Mouse (Mus musculus) brain, embryonic 18.5 days (tissue): ENCODE data around the gene Neurod6.
"Not testable (repeated sequence)": the region's sequence is repeated elsewhere in the genome, so short reads cannot be mapped to it uniquely, and the experiment has no call there.

ENCODE experiments used
- DNase-seq: peaks from one replicate; pipeline ENCODE4 v3.0.0-alpha.2; 2012; ENCODE audit warnings: low read depth, low spot score

Neurod6 gene

DNA sequence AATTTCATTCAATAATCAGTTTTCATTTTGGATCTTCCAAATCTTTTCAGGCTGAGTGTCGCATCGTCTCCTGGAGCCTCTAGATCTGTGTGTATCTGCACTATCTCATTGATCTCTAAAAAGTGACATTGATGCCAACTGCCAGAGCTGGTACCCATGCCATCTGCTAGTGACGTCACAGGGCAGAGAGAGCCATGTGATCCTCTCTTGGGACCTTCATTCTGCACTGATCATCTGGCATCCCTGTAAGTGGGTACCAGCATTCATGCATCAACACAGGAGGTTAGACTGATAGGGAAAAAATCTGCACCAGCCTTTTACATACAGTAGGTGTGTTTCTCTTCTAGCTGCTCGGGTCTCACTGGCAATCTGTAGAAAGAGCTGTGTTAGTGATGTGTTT is at the start of gene Neurod6:
Neurod6 (minus strand) TSS at position 290 of the 400 bp plus-strand sequence.
- peak; percentile 80 for DNase-seq

DNA sequence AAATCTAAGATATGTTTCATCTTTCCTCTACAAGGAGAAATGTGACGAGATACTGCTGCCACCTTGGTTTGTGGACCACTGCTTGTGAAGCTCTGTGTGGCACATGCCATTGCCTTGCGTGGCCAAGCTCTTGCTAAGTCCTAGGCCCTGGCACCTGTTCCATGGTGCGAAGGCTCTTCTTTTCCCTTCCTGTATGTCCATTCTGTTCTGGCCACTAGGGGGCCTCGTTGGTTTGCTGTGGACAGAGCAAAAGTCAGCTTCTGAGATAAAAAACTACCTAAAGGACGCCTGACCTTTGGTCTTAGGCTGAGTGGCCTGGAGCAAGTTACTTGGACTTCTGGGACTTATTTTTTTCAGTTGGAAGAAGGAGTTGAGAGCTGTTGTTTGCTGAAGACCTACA is 36.1 kb upstream of the Neurod6 start:
- DNase-seq = no peak

DNA sequence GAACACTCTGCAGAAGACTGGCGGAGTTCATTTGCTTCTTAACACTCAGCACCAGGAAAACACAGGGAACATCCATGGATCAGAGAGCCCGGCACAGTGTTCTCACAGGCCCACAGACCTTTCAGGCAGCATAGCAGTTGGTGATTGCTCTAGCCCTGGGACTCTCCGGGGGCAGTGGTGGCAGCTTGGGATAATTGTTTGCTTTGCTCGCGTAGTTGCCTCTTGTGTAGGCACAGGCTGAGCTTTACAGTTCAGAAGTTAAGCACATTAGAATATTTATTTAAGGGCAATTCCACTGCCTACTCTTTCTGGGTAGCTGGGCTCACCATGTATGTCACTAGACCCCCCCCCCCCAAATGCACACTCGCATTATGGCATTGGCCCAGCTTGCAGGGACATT is 34.4 kb upstream of the Neurod6 start:
- DNase-seq = no peak

DNA sequence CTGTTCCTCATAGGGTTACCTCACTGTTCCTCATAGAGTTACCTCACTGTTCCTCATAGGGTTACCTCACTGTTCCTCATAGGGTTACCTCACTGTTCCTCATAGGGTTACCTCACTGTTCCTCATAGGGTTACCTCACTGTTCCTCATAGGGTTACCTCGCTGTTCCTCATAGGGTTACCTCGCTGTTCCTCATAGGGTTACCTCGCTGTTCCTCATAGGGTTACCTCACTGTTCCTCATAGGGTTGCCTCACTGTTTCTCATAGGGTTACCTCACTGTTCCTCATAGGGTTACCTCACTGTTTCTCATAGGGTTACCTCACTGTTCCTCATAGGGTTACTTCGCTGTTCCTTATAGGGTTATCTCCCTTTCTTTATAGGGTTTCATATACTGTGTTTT is 29.9 kb upstream of the Neurod6 start:
- not testable (repeated sequence) for DNase-seq

DNA sequence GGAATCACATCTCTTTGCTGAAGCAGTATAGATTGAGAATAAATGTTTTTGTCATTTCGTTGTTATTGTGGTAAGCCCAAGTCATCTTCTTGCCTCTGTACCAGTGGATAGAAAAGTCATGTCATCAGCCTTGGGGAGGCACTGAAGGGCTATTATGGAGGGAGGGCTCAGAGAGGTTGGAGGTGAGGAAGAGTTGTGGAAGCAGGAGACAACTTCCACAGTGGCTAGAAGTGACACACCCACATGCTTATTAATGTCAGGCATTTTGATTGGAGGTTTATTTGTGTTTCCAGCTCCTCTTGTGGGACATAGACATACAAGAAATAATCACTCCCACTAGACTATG is 23.7 kb upstream of the Neurod6 start:
- no peak for DNase-seq

DNA sequence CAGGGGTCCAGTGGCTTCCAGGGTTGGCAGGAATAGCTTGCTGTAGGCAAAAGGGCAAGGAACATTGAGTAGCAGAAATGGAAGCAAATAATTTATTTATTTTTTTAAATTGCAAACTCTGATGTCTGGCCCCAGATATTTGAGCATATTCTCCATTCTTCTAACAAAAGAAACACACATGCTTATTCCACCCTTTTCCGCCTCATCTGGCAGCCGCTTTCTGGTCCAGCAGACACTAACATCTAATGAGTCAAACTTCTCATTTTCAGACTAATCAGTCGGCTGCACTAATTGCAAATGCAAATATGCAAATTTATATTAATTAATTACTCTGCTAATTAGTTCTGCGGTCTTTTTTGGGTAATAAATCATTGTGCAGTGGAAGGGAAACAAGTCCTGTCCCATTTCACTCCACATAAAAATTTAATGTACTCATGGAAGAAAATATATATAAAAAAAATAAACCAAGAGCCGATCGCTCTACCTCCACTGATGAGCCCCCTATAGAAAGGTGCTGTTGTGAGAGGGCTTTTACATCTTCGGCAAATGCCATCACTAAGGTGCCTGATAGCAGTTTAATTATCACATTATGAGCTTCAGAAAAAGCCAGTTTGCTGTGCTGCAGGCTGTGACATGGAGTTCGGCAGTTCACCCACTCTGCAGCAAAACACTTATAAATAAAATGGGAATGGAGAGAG is 23.1 kb upstream of the Neurod6 start:
- no peak for DNase-seq

DNA sequence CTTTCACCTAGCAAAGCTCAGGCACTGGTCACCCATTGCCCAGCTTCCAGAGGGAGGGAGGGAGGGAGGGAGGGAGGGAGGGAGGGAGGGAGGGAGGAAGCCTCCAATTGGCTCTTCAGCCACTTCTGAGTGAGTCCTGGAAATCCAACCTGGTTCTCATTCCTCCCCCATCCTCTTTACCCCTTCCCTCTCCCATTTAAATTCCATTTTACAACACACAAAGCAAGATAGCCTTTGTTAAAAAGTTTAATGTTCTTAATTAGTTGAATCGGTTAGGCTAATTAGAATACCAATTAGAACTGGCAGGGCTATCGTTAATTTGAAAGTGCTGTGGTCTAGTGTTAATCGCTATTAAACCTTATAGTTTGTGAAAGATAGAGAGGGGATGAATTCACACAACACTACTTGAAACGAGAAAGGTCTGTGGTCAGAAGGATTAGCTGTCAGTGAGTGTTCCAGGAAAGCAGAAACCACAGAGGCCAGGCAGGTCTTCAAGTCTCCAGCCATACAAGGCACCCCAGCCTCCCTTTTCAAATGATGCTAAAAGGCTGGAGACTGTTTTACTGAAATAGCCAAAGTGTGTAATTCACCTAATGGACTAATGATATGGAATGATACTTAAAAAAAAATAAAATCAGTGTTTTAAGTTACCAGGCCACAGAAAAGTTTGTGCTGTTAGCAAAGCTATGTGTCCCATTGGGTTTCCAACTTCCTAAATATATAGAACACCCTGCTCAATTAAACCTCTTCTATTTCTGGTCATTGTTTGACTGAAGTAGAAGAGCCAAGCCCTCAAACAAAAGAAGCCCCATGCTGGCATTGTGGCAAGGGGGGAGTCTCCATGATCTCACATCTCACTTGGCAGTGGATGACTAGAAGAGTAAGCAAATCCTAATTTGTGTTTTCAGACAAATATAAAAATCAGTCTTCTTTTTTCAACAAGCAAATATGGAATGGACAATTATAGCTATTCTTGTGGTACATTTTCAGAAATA is 19.6 kb upstream of the Neurod6 start:
- DNase-seq = no peak

DNA sequence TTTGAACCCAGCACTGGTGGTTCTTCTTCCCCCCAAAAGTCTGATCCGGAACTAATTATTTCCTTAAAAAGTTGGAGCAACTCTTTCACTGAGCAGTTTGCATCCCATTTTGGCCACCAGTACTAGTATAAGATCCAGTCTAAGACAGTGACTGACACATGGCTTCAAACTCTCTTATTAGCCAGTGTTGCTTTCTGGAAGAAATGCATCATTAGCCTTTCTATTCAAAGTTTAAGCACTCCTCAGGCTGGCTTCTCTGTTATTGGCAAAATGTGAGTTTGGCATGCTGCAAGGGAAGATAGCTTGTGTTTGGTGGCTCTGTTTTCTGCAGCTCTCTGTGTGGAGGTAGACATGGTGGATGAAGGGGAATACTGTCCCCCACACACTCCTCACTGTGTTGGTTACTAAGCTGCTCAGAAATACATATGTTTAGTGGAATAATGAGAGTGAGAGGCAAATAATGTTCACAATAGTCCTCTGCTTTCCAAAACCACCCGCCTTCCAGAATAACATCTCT is 9.0 kb upstream of the Neurod6 start:
- DNase-seq = no peak

DNA sequence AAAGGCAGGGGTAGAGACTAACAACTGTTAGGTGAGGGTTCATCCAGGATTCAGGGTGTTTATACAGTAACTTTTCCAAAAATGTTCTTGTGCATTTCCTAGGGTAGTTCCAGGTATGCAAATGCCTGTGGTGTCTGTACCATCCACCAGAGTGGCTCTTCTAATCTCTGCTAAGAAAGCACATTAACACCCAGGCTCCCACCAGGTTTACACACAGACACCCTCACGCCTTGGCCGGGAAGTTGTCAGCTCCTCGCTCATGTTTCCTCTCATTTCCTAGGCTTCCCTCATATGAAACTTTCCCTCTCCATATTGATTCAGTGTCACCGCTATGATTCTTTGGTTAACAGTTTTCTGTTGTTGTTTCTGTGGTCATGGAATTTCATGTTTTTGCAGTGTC is 2.4 kb upstream of the Neurod6 start:
- no peak for DNase-seq

DNA sequence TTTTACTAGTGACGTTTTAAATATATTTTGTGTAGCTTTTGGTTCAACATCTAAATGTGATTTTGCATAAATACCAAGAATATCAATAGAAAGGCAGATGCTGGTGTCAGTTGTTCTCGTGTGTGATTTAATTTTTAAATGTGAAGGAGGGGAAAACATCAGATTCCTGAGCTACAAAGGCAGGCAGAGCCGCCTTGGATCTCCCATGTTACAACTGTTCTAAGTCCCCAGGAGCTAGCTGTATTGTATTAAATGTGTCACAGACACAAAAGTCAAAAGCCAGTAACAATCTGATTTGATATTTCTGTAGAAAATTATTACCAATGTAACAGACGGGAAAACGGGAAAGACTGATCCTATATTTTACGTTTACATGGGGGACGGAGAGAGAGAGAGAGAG is 1.8 kb upstream of the Neurod6 start:
- no peak for DNase-seq

DNA sequence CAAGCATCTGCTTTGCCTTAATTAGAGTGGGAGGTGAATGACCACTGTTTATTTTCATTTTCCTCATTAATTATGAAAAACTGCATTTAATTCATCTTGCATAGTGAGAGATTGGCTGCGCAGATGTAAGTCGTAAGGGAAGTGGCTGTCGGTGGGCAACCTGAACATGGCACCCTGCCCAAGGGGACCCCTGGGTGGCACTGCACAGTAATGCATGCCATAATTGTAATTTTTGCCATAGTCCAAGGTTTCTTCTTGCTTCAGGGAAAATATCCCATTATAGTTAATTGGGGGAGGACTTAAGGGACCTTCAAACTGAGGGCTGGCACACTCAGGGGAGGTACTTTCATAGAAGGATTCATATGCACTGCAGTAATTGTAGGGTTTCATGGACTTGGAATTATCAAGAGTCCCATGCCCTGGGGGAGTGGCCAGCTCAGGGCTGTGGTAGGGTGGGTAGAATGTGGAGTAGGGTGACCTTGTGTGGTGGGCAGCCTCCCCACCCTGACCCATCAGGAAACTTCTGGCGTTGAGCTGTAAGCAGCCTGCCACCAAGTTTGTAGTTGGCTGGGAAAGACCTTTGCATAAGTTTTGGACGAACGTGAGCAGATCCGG is 2.4 kb downstream of the Neurod6 start:
- DNase-seq = no peak

DNA sequence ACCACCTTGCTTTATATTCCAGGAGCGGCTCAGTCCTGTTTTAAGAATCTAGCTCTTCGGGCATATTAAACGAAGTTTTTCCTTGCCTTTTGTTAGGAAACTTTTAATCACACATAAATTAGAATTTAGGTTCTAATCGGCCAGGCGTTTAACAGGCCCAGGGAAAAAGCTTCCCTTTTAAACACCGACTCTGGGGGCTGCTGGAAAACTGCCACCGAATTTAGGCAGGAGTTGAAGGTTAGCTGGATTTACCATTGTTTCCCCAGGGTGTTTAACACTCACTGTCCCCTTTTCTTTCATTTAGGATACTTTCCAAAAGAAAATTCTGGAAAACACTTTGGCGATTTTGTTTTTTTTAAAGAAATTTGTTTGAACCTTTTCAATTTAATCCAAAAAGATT is 3.7 kb downstream of the Neurod6 start:
- no peak for DNase-seq

DNA sequence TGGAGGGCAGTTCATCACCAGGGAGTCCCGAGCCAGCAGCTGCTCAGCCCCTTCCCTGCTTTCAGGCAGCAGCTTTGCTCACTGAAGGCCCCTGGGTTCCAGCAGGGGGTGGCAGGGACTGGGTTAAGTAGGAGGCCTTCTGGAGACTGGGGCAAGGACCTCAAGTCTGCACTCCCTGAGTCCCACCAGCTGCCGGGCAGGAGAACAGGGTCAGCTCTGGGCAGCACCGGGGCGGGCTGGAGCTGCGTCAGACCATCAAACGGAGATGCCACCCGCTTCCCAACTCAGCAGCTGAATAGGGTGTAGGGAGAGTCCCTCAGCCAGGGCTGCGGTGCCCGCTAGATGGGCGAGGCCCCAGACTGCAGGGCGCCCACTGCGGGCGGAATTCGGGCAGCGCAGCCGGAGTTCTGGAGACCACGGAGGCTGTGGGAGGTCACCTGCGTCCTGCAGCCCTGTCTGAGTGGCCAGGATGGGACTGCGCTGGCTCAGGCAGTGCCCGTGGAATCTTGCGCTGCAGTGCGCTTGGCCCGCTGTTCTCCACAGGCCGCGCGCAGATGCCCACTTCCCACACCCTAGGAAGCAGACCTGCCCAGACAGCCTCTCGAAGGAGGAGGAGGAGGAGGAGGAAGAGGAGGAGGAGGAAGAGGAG is 4.3 kb downstream of the Neurod6 start:
- DNase-seq = no peak

DNA sequence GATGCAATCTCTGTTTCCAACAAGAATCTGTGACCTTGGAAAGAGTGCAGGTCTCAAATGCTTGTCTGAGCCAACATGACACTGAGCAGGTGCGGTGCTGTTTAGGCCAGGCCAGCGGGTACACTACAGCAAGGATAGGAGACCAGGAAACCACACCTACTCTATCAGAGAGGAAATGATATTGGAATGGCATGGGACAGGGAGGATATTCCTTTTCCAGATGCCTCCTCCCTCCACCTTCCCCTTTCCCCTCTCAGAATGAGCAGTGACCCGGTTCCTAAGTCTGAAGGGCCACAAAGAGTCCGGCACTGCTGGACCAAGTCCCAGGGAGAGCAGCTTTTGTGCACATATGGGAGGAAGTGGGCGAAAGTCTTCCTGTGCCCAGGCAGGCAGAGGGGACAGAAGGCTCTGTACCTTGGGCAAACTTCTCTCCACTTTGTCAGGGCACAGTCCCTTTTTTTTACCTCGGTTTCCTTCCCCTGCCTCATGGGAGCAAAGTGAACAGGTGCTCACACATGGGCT is 4.9 kb downstream of the Neurod6 start:
- DNase-seq = no peak

DNA sequence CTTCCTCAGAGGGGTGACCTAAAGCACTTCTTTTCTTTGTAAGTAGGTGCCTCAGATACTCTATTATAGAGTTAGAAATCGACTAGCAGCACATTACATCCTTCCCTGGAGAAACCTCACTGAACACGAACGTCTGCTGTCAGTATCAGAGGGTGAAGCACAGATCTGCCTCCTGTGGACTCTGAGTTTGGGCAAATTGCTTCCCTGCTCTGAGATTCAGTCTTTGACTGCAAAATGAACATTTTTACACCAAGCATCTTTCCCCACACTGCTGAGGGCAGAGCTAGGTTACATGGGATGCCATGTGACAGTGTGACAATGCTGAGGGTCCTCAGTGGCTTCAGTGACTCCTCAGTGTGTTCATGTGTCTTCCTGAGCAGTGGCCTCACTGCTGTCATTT is 13.3 kb downstream of the Neurod6 start:
- no peak for DNase-seq

DNA sequence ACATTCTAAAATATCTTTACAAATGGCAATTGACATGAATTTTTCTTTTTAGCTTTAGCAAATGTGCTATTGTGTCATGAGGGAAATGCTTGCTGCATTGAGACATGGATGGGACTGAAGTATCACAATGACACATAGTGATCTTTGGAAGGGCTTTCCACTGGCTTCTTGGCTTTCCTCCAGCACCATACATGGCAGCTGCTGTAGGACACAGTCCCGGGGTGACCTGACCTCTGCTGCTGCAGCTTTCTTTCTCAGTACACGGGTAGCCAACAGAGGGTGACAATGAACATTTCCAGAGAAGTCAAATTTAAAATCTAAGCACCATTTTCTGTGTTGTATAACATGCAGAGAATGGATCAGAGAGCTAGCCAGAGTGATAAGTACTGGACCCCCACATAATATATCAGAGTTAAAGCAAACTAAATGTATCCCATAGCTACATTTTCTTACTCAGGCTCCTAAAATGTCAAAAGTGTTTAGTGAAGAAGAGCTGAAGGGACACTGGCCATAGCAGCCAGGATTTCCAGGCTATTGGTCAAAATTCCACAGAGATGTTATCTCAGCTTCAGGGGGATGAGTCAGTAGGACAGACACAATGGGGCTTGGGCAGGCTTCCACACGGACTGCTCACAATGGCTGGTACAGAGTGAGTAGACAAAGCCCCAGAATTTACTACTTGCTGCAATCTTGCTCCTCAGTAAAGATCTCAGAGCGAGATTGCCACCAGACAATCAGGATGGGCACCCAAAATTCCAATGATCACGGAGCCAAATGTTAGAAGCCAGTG is 19.7 kb downstream of the Neurod6 start:
- no peak for DNase-seq

DNA sequence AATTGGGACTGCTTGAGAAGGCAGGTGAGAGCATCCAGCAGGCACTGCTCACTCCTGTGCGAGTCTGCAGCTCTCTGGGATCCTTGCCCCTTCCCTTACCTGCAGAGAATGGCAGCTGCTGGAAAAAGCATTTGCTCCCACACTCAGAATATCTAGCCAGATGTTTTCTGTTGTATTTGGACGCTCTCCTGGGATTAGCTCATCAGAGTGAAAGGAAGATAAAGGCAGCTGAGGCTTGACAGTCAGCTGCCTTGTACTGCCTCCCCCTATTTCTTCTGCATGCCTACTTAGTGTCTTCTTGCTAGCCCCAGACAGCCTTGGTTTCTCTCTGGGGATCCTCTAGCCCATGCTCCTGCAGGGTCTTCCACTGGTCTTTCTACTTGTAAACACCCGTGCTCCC is 31.1 kb downstream of the Neurod6 start:
- no peak for DNase-seq

DNA sequence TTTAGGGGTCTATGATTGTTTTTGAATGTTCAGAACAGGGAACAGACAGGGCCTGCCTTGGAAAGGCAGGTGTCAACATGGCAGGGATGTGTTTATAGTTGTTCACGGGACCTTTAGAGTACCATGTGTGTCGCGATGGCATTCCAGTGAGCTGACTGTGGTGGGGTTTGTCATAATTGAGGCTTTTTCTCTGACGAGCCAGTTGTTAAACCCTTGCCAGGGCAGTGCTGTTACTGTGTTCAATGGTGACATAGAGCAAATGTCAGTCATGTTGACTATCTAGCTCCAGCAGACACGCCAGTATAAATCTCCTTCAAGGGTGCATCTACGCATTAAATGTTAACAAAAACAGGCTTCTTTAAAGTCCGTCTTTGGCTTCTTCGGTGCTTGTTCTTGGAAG is 31.5 kb downstream of the Neurod6 start:
- DNase-seq = no peak

DNA sequence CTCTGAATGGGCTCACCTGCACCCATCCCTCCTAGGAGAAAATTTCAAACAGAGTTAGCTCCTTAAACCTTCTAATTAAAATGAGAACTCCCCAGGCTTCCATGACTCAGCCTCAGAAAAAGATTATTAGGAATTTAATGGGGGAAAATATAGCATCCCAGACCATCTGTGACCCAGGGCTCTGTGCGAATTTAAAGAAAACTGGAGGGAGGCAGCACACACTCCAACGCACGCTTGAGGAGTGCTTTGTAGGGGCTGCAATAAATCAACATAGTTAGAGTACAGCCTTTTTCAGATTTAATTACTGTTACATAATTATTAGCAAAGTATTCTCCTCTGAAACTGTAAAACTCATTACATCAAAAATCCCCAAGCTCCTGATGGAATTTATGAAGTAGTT is 32.2 kb downstream of the Neurod6 start:
- DNase-seq = no peak

DNA sequence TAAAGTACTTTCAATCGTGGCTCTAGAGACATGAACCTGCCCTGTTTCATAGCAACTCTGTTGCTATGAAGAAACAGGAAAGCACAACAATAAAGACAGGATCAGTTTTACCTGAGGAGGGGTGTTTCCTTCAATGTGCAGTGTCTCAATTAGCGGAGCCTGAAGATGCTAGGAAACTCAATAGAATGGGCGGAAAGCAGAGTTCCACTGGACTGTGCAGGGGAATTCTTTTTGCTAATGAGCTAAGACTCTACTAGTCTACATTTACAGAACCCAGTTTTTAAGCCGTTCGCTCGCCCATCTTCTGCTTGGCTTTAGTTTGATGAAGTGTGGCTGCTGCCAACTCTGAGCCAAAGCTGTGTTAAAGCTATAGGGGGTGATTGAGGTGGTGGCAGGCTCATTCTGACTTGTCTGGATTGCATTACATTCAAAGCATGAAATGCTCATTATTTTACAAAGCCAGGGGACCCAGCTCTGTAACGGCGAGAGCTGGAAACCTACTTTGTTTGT is 33.2 kb downstream of the Neurod6 start:
- DNase-seq = no peak
